Comparison of ENCODE assay signal across 20 mouse cellular contexts in genomic region chr6:136936361-136936760, GRCm38 (mm10). TPM values are rescaled to one million over a fixed set of nuclear protein-coding genes. Genes with fewer than 3 reads are reported as not detected.
"Had no signal": no experiment of that assay in that cellular context is flagged by ENCODE, and none has a peak within 500 bp of the region (broad histone marks: within the 10 kb centered on the region; RNA-seq: fewer than 3 reads in every experiment).

No protein-coding gene starts in this region.

- DNase-seq: liver, postnatal 0 days; lung, adult 2 months; lung, postnatal 14 days; lung, postnatal 36 days; right cerebral cortex, postnatal 14 days; thymus, postnatal 14 days; thymus, postnatal 36 days had no signal

- H3K36me3 ChIP-seq: liver, embryonic 15.5 days; lung, embryonic 15.5 days; midbrain, embryonic 13.5 days; midbrain, embryonic 15.5 days; neural tube, embryonic 12.5 days; stomach, embryonic 15.5 days had no signal

- H3K27ac ChIP-seq: liver, embryonic 15.5 days; lung, embryonic 15.5 days; macrophage; midbrain, embryonic 13.5 days; midbrain, embryonic 15.5 days; neural tube, embryonic 12.5 days; stomach, embryonic 15.5 days; stomach, postnatal 0 days had no signal

- ATAC-seq: liver, postnatal 0 days; lung, postnatal 0 days; midbrain, embryonic 13.5 days; midbrain, embryonic 15.5 days had no signal

- H3K9ac ChIP-seq: liver, embryonic 15.5 days; liver, postnatal 0 days; lung, embryonic 15.5 days; midbrain, embryonic 13.5 days; midbrain, embryonic 15.5 days; neural tube, embryonic 12.5 days; stomach, embryonic 15.5 days had no signal

- H3K27me3 ChIP-seq: liver, embryonic 15.5 days; lung, embryonic 15.5 days; midbrain, embryonic 13.5 days; midbrain, embryonic 15.5 days; neural tube, embryonic 12.5 days; stomach, embryonic 15.5 days had no signal

- H3K4me1 ChIP-seq: midbrain, embryonic 15.5 days; neural tube, embryonic 12.5 days had no signal

- H3K4me2 ChIP-seq: lung, embryonic 15.5 days; midbrain, embryonic 11.5 days; midbrain, embryonic 13.5 days; midbrain, embryonic 15.5 days; neural tube, embryonic 12.5 days; stomach, embryonic 15.5 days had no signal

- H3K4me3 ChIP-seq: liver, embryonic 15.5 days; lung, embryonic 15.5 days; midbrain, embryonic 13.5 days; midbrain, embryonic 15.5 days; neural tube, embryonic 12.5 days; stomach, embryonic 15.5 days had no signal

- H3K9me3 ChIP-seq: liver, embryonic 15.5 days; lung, embryonic 15.5 days; midbrain, embryonic 13.5 days; midbrain, embryonic 15.5 days; neural tube, embryonic 12.5 days; stomach, embryonic 15.5 days had no signal

RNA-seq across cellular contexts. Expression of gene Pde6h, which starts 12.7 kb away (rescaled TPM):
- total RNA-seq: monocyte, adult 5-6 weeks had no signal
- polyA plus RNA-seq: liver, embryonic 15.5 days; macrophage; midbrain, embryonic 11.5 days; midbrain, embryonic 13.5 days; midbrain, embryonic 15.5 days; neural tube, embryonic 12.5 days; neural tube, embryonic 14.5 days; stomach, embryonic 15.5 days had no signal

RNA-seq across cellular contexts. Expression of gene Erp27, which starts 14.4 kb away (rescaled TPM):
- total RNA-seq: midbrain, postnatal 0 days had no signal
- polyA plus RNA-seq: macrophage; midbrain, embryonic 11.5 days; midbrain, embryonic 13.5 days; midbrain, embryonic 15.5 days; midbrain, postnatal 0 days; neural tube, embryonic 12.5 days; neural tube, embryonic 14.5 days had no signal
